In genomic region chr4:88805761-88806160, GRCm38 (mm10) we compare ENCODE assay signal across 10 mouse cellular contexts. TPM values are rescaled to one million over a fixed set of nuclear protein-coding genes. Genes with fewer than 3 reads are reported as not detected.
A peak's percentile ranks its signal among the peaks of the same experiment; 100 is the strongest.
DNase-seq lines count a peak whose midpoint lies in the region; ATAC-seq and TF ChIP-seq lines count a peak whose summit lies in the region.
"Not testable (repeated sequence)": the region's sequence is repeated elsewhere in the genome, so short reads cannot be mapped to it uniquely, and the experiment has no call there.
"Had no signal": no experiment of that assay in that cellular context is flagged by ENCODE, and none has a peak within 500 bp of the region (broad histone marks: within the 10 kb centered on the region; RNA-seq: fewer than 3 reads in every experiment).

No protein-coding gene starts in this region.

- TF ChIP-seq CTCF in stomach, postnatal 0 days (IDR thresholded peaks at IDR 0.05; ENCODE audit: low read depth), result peak; percentile 46

- H3K9me3 ChIP-seq in forebrain, embryonic 13.5 days (replicated peaks); heart, embryonic 10.5 days; hindbrain, embryonic 14.5 days (ENCODE audit: control insufficient read depth, low read length); liver, embryonic 15.5 days (replicated peaks); midbrain, embryonic 15.5 days; stomach, postnatal 0 days (ENCODE audit: control insufficient read depth, low read length): not testable (repeated sequence)

- H3K4me3 ChIP-seq in forebrain, embryonic 13.5 days, result peak overlapping the region; percentile 27
- peak overlapping the region; percentile 33; the same call in 1 of the 2 replicates for H3K4me3 ChIP-seq in heart, embryonic 10.5 days
- H3K4me3 ChIP-seq in hindbrain, embryonic 14.5 days (replicated peaks; ENCODE audit: low read length); stomach, postnatal 0 days (ENCODE audit: low read depth, low read length): not testable (repeated sequence)
- 0 out of 2 replicates have a peak overlapping the region, but pooled peaks have one; percentile 24 for H3K4me3 ChIP-seq in liver, embryonic 15.5 days (replicated peaks)
- H3K4me3 ChIP-seq in midbrain, embryonic 15.5 days, result peak overlapping the region; percentile 22; the same call in 1 of the 2 replicates

- H3K4me1 ChIP-seq in forebrain, embryonic 13.5 days; heart, embryonic 10.5 days; hindbrain, embryonic 14.5 days (replicated peaks; ENCODE audit: control insufficient read depth, insufficient read depth, low read length); liver, embryonic 15.5 days (replicated peaks); midbrain, embryonic 15.5 days; stomach, postnatal 0 days (replicated peaks; ENCODE audit: control insufficient read depth, insufficient read depth): not testable (repeated sequence)

- H3K27me3 ChIP-seq in forebrain, embryonic 13.5 days; heart, embryonic 10.5 days (ENCODE audit: insufficient read depth, poor library complexity, severe bottlenecking); hindbrain, embryonic 14.5 days (ENCODE audit: control insufficient read depth, insufficient read depth, low read length); liver, embryonic 15.5 days; midbrain, embryonic 15.5 days (replicated peaks); stomach, postnatal 0 days (ENCODE audit: control insufficient read depth, insufficient read depth, low read length): not testable (repeated sequence)

- peak overlapping the region; percentile 50 for H3K4me2 ChIP-seq in forebrain, embryonic 13.5 days
- peak overlapping the region; percentile 45 for H3K4me2 ChIP-seq in hindbrain, embryonic 14.5 days (replicated peaks)
- H3K4me2 ChIP-seq in liver, embryonic 15.5 days, result peak overlapping the region; percentile 49
- H3K4me2 ChIP-seq in midbrain, embryonic 15.5 days, result peak overlapping the region; percentile 43
- H3K4me2 ChIP-seq in stomach, postnatal 0 days (replicated peaks; ENCODE audit: low read depth), result not testable (repeated sequence)

- not testable (repeated sequence) for H3K36me3 ChIP-seq in forebrain, embryonic 13.5 days (ENCODE audit: poor library complexity, severe bottlenecking); heart, embryonic 10.5 days; hindbrain, embryonic 14.5 days (replicated peaks; ENCODE audit: control insufficient read depth, insufficient read depth); liver, embryonic 15.5 days (replicated peaks); midbrain, embryonic 15.5 days (replicated peaks); stomach, postnatal 0 days (ENCODE audit: control insufficient read depth, insufficient read depth, low read length)

- ATAC-seq in forebrain, embryonic 13.5 days; hindbrain, embryonic 14.5 days (ENCODE audit: low FRiP score); liver, embryonic 15.5 days (ENCODE audit: insufficient read depth); midbrain, embryonic 15.5 days (replicated peaks); stomach, postnatal 0 days (ENCODE audit: low FRiP score, low TSS enrichment): not testable (repeated sequence)

- WGBS in forebrain, embryonic 13.5 days, result 0% methylated on average over 16 of the region's 34 CpGs
- 0% methylated on average over 17 of the region's 34 CpGs for WGBS in heart, embryonic 10.5 days
- no CpG with 5 or more reads among the region's 34 CpGs for WGBS in hindbrain, embryonic 14.5 days
- 0% methylated on average over 9 of the region's 34 CpGs for WGBS in liver, embryonic 15.5 days (ENCODE audit: insufficient replicate concordance)
- 0% methylated on average over 1 of the region's 34 CpGs for WGBS in midbrain, embryonic 15.5 days
- 3% methylated on average over 6 of the region's 34 CpGs for WGBS in stomach, postnatal 0 days

- TF ChIP-seq EP300 in stomach, postnatal 0 days (optimal IDR thresholded peaks at IDR 0.05), result not testable (repeated sequence)

- DNase-seq in cerebellum, adult 11 months, result peak; percentile 17
- DNase-seq in heart, embryonic 10.5 days (ENCODE audit: low spot score); hindbrain, embryonic 14.5 days (ENCODE audit: low spot score); stomach, postnatal 0 days (ENCODE audit: low spot score): not testable (repeated sequence)
- peak; percentile 35 for DNase-seq in kidney, postnatal 14 days

- H3K27ac ChIP-seq in forebrain, embryonic 13.5 days; heart, embryonic 10.5 days; hindbrain, embryonic 14.5 days; liver, embryonic 15.5 days (replicated peaks); midbrain, embryonic 15.5 days; stomach, postnatal 0 days (replicated peaks): not testable (repeated sequence)

- H3K9ac ChIP-seq in forebrain, embryonic 13.5 days; hindbrain, embryonic 14.5 days; liver, embryonic 15.5 days; midbrain, embryonic 15.5 days; stomach, postnatal 0 days (ENCODE audit: low read length): not testable (repeated sequence)

RNA-seq across cellular contexts. Expression of gene Gm13288, which starts 0.4 kb away (rescaled TPM):
- not detected in 2 replicates for polyA plus RNA-seq in forebrain, embryonic 13.5 days (2015; fragmentation: Nextera tagmentation; extraction: Ambion mirVana)
- not detected in 2 replicates for polyA plus RNA-seq in heart, embryonic 10.5 days (2016; fragmentation: Nextera tagmentation; extraction: Ambion mirVana)
- polyA plus RNA-seq in hindbrain, embryonic 14.5 days (2014; fragmentation: Nextera tagmentation; extraction: Ambion mirVana), result not detected in 2 replicates
- not detected in 2 replicates for polyA plus RNA-seq in liver, embryonic 15.5 days (2015; fragmentation: Nextera tagmentation; extraction: Ambion mirVana)
- not detected in 2 replicates for polyA plus RNA-seq in midbrain, embryonic 15.5 days (2015; fragmentation: Nextera tagmentation; extraction: Ambion mirVana)
- not detected in 2 replicates for polyA plus RNA-seq in stomach, postnatal 0 days (2015; fragmentation: Nextera tagmentation; extraction: Ambion mirVana)
- polyA plus RNA-seq: gonadal fat pad, adult 2 months had no signal

RNA-seq across cellular contexts. Expression of gene Gm13287, which starts 2.7 kb away (rescaled TPM):
- polyA plus RNA-seq in forebrain, embryonic 13.5 days (2015; fragmentation: Nextera tagmentation; extraction: Ambion mirVana), result not detected in 2 replicates
- not detected in 2 replicates for polyA plus RNA-seq in heart, embryonic 10.5 days (2016; fragmentation: Nextera tagmentation; extraction: Ambion mirVana)
- polyA plus RNA-seq in hindbrain, embryonic 14.5 days (2014; fragmentation: Nextera tagmentation; extraction: Ambion mirVana), result not detected in 2 replicates
- not detected in 2 replicates for polyA plus RNA-seq in liver, embryonic 15.5 days (2015; fragmentation: Nextera tagmentation; extraction: Ambion mirVana)
- polyA plus RNA-seq in midbrain, embryonic 15.5 days (2015; fragmentation: Nextera tagmentation; extraction: Ambion mirVana), result not detected in 2 replicates
- polyA plus RNA-seq in stomach, postnatal 0 days (2015; fragmentation: Nextera tagmentation; extraction: Ambion mirVana), result not detected in 2 replicates
- polyA plus RNA-seq: gonadal fat pad, adult 2 months; limb, embryonic 10.5 days had no signal

RNA-seq across cellular contexts. Expression of gene Gm13285, which starts 6.3 kb away (rescaled TPM):
- 0.43 TPM in 1 of 2 replicates, not detected in the other for polyA plus RNA-seq in forebrain, embryonic 13.5 days (2015; fragmentation: Nextera tagmentation; extraction: Ambion mirVana)
- polyA plus RNA-seq in heart, embryonic 10.5 days (2016; fragmentation: Nextera tagmentation; extraction: Ambion mirVana), result 0.34 and 0.79 TPM in 2 replicates
- 0.16 TPM in 1 of 2 replicates, not detected in the other for polyA plus RNA-seq in hindbrain, embryonic 14.5 days (2014; fragmentation: Nextera tagmentation; extraction: Ambion mirVana)
- 0.20 TPM in 1 of 2 replicates, not detected in the other for polyA plus RNA-seq in liver, embryonic 15.5 days (2015; fragmentation: Nextera tagmentation; extraction: Ambion mirVana)
- polyA plus RNA-seq in midbrain, embryonic 15.5 days (2015; fragmentation: Nextera tagmentation; extraction: Ambion mirVana), result not detected in 2 replicates
- 0.92 and 1.3 TPM in 2 replicates for polyA plus RNA-seq in stomach, postnatal 0 days (2015; fragmentation: Nextera tagmentation; extraction: Ambion mirVana)
- polyA plus RNA-seq: gonadal fat pad, adult 2 months had no signal

RNA-seq across cellular contexts. Expression of gene Gm13279, which starts 8.6 kb away (rescaled TPM):
- not detected in 2 replicates for polyA plus RNA-seq in forebrain, embryonic 13.5 days (2015; fragmentation: Nextera tagmentation; extraction: Ambion mirVana)
- not detected in 2 replicates for polyA plus RNA-seq in heart, embryonic 10.5 days (2016; fragmentation: Nextera tagmentation; extraction: Ambion mirVana)
- polyA plus RNA-seq in hindbrain, embryonic 14.5 days (2014; fragmentation: Nextera tagmentation; extraction: Ambion mirVana), result not detected in 2 replicates
- polyA plus RNA-seq in liver, embryonic 15.5 days (2015; fragmentation: Nextera tagmentation; extraction: Ambion mirVana), result not detected in 2 replicates
- not detected in 2 replicates for polyA plus RNA-seq in midbrain, embryonic 15.5 days (2015; fragmentation: Nextera tagmentation; extraction: Ambion mirVana)
- not detected in 2 replicates for polyA plus RNA-seq in stomach, postnatal 0 days (2015; fragmentation: Nextera tagmentation; extraction: Ambion mirVana)
- polyA plus RNA-seq: gonadal fat pad, adult 2 months; limb, embryonic 10.5 days had no signal

RNA-seq across cellular contexts. Expression of gene Ifna7, which starts 10.3 kb away (rescaled TPM):
- polyA plus RNA-seq in forebrain, embryonic 13.5 days (2015; fragmentation: Nextera tagmentation; extraction: Ambion mirVana), result not detected in 2 replicates
- polyA plus RNA-seq in heart, embryonic 10.5 days (2016; fragmentation: Nextera tagmentation; extraction: Ambion mirVana), result not detected in 2 replicates
- polyA plus RNA-seq in hindbrain, embryonic 14.5 days (2014; fragmentation: Nextera tagmentation; extraction: Ambion mirVana), result not detected in 2 replicates
- not detected in 2 replicates for polyA plus RNA-seq in liver, embryonic 15.5 days (2015; fragmentation: Nextera tagmentation; extraction: Ambion mirVana)
- polyA plus RNA-seq in midbrain, embryonic 15.5 days (2015; fragmentation: Nextera tagmentation; extraction: Ambion mirVana), result not detected in 2 replicates
- polyA plus RNA-seq in stomach, postnatal 0 days (2015; fragmentation: Nextera tagmentation; extraction: Ambion mirVana), result not detected in 2 replicates
- polyA plus RNA-seq: gonadal fat pad, adult 2 months; limb, embryonic 10.5 days had no signal
